Mouse (Mus musculus) hindbrain, embryonic 14.5 days (tissue): ENCODE results near the gene Msx3. TPM values are rescaled to one million over a fixed set of nuclear protein-coding genes. Genes with fewer than 3 reads are reported as not detected.

Experiments used
- ATAC-seq: fragments of 200-750 bp; cut with Nextera tagmentation; 2 replicates; pipeline ENCODE4 v1.8.0; 2017; ENCODE audit warnings: moderate number of reproducible peaks, mild to moderate bottlenecking, moderate TSS enrichment, moderate library complexity; ENCODE audit not compliant: low FRiP score
- DNase-seq: peaks from one replicate; pipeline ENCODE4 v3.0.0-alpha.2; 2015; ENCODE audit warnings: low spot score
- H3K27ac ChIP-seq: fragments of 300-500 bp; sonication (generic); 2 replicates; pipeline ENCODE4 v1.5.1; 2014; ENCODE audit warnings: mild to moderate bottlenecking, moderate library complexity
- H3K27me3 ChIP-seq: fragments of 300-500 bp; sonication (generic); 2 replicates; pipeline ENCODE4 v1.6.1; 2014; ENCODE audit warnings: mild to moderate bottlenecking, low read length, mixed read lengths; ENCODE audit not compliant: control insufficient read depth, insufficient read depth
- H3K36me3 ChIP-seq: fragments of 300-500 bp; sonication (generic); replicated peaks from 2 replicates; pipeline ENCODE4 v1.6.1; 2014; ENCODE audit not compliant: control insufficient read depth, insufficient read depth
- H3K4me1 ChIP-seq: fragments of 300-500 bp; sonication (generic); replicated peaks from 2 replicates; pipeline ENCODE4 v1.6.1; 2014; ENCODE audit warnings: antibody characterized with exemption, low read length, mixed read lengths; ENCODE audit not compliant: control insufficient read depth, insufficient read depth
- H3K4me2 ChIP-seq: fragments of 300-500 bp; sonication (generic); replicated peaks from 2 replicates; pipeline ENCODE4 v1.6.1; 2014; ENCODE audit warnings: mild to moderate bottlenecking, moderate library complexity
- H3K4me3 ChIP-seq: fragments of 300-500 bp; sonication (generic); replicated peaks from 2 replicates; pipeline ENCODE4 v1.5.1; 2014; ENCODE audit warnings: mild to moderate bottlenecking, low read length
- H3K9ac ChIP-seq: fragments of 300-500 bp; sonication (generic); 2 replicates; pipeline ENCODE4 v1.6.1; 2014
- H3K9me3 ChIP-seq: fragments of 300-500 bp; sonication (generic); 2 replicates; pipeline ENCODE4 v1.6.1; 2016; ENCODE audit warnings: low read length; ENCODE audit not compliant: control insufficient read depth
- WGBS: fragments of 180-500 bp; shearing (Covaris S2); extraction: QIAGEN DNeasy Blood & Tissue Kit; methylation state at CpG from one replicate; pipeline ENCODE4 v1.1.7; 2014; 5-methylcytosine and 5-hydroxymethylcytosine counted together
- polyA plus RNA-seq: library from polyadenylated mRNA; unstranded; fragments of >200 nt; fragmentation: Nextera tagmentation; extraction: Ambion mirVana; gene quantifications from 2 replicates; pipeline ENCODE4 v1.2.1, GENCODE M21; 2014

Msx3 gene
- polyA plus RNA-seq, 1 experiment from 2014 or later: 9.0 TPM

GRCm38 (mm10) chr7:140042728-140043127 is 6.2 kb downstream of the Msx3 start:
- Histone ChIP-seq H3K4me2 (no peak overlapping the region), H3K27me3 (peaks cover 21% of the 10 kb centered on the region)
- 70% methylated on average over 3 of the region's 3 CpGs for WGBS

GRCm38 (mm10) chr7:140037171-140037555 is 11.7 kb downstream of the Msx3 start:
- ATAC-seq (no peak), DNase-seq (no peak)
- peaks cover 34% of the 10 kb centered on the region for H3K36me3 ChIP-seq
- no peak overlapping the region for H3K27ac ChIP-seq
- H3K9ac ChIP-seq: peak overlapping the region; percentile 68
- H3K27me3 ChIP-seq: no peaks in the 10 kb centered on the region
- peak overlapping the region; percentile 70 for H3K4me3 ChIP-seq
- H3K4me1 ChIP-seq: peaks cover 11% of the 10 kb centered on the region
- H3K4me2 ChIP-seq: peak overlapping the region; percentile 92
- WGBS: 45% methylated on average over 3 of the region's 3 CpGs
- H3K9me3 ChIP-seq: no peaks in the 10 kb centered on the region

More at GRCm38 (mm10) chr7:140042728-140043127, 6.2 kb downstream of the Msx3 start:
- no peak overlapping the region for H3K9ac ChIP-seq
- no peaks in the 10 kb centered on the region for H3K9me3 ChIP-seq
- no peak overlapping the region for H3K27ac ChIP-seq
- H3K36me3 ChIP-seq: peaks cover 16% of the 10 kb centered on the region
- DNase-seq: no peak
- H3K4me3 ChIP-seq: no peak overlapping the region
- H3K4me1 ChIP-seq: peaks cover 3% of the 10 kb centered on the region; the same call in 1 of the 2 replicates
- no peak for ATAC-seq

GRCm38 (mm10) chr7:140036281-140037170 is 12.4 kb downstream of the Msx3 start, which contains the start of the genes Zfp511 and Tubgcp2:
TSS of gene Zfp511 (plus strand) at chr7:140036391.
TSS of gene Tubgcp2 (minus strand) at chr7:140036669.
- Histone ChIP-seq H3K9me3 (no peaks in the 10 kb centered on the region), H3K9ac (peak within 1 kb of the TSS; percentile 68), H3K4me1 (peaks cover 11% of the 10 kb centered on the region), H3K4me2 (peak within 1 kb of the TSS; percentile 92), H3K4me3 (peak within 1 kb of the TSS; percentile 70), H3K27ac (peak within 1 kb of the TSS; percentile 87), H3K36me3 (peaks cover 40% of the 10 kb centered on the region), H3K27me3 (no peaks in the 10 kb centered on the region)
- 1% methylated on average over 65 of the region's 69 CpGs for WGBS
- ATAC-seq: peak; percentile 96
- DNase-seq: peak; percentile 88

GRCm38 (mm10) chr7:140035456-140035855 is 13.4 kb downstream of the Msx3 start:
- Histone ChIP-seq H3K4me3 (peak overlapping the region; percentile 70), H3K9ac (peak overlapping the region; percentile 68), H3K4me1 (peaks cover 11% of the 10 kb centered on the region), H3K27me3 (no peaks in the 10 kb centered on the region), H3K4me2 (peak overlapping the region; percentile 92), H3K27ac (no peak overlapping the region), H3K36me3 (peaks cover 42% of the 10 kb centered on the region), H3K9me3 (no peaks in the 10 kb centered on the region)
- DNase-seq (no peak), ATAC-seq (no peak)
- WGBS: 21% methylated on average over 7 of the region's 7 CpGs

GRCm38 (mm10) chr7:140033386-140033785 is 15.5 kb downstream of the Msx3 start:
- Histone ChIP-seq H3K4me2 (no peak overlapping the region), H3K9me3 (no peaks in the 10 kb centered on the region), H3K4me1 (peaks cover 11% of the 10 kb centered on the region), H3K36me3 (peaks cover 54% of the 10 kb centered on the region), H3K9ac (no peak overlapping the region), H3K27me3 (no peaks in the 10 kb centered on the region), H3K4me3 (no peak overlapping the region), H3K27ac (no peak overlapping the region)
- 97% methylated on average over 9 of the region's 9 CpGs for WGBS
- ATAC-seq (no peak), DNase-seq (no peak)

- Histone ChIP-seq H3K9ac (no peak overlapping the region), H3K4me1 (peaks cover 10% of the 10 kb centered on the region), H3K27me3 (no peaks in the 10 kb centered on the region), H3K9me3 (no peaks in the 10 kb centered on the region), H3K4me3 (no peak overlapping the region), H3K36me3 (peaks cover 59% of the 10 kb centered on the region), H3K4me2 (no peak overlapping the region), H3K27ac (no peak overlapping the region)
- WGBS: 95% methylated on average over 10 of the region's 10 CpGs
- DNase-seq: no peak
- ATAC-seq: no peak
These were observed 16.5 kb downstream of the Msx3 start for GRCm38 (mm10) chr7:140032366-140032765.

- WGBS: 96% methylated on average over 12 of the region's 12 CpGs
- peaks cover 59% of the 10 kb centered on the region for H3K36me3 ChIP-seq
These were observed 17.1 kb downstream of the Msx3 start for GRCm38 (mm10) chr7:140031771-140032170.

GRCm38 (mm10) chr7:140011336-140011735 is 37.6 kb downstream of the Msx3 start:
- H3K27me3 ChIP-seq: no peaks in the 10 kb centered on the region
- WGBS: 95% methylated on average over 17 of the region's 17 CpGs
- DNase-seq (no peak), ATAC-seq (no peak)
- H3K4me1 ChIP-seq: no peaks in the 10 kb centered on the region
- H3K4me2 ChIP-seq: no peak overlapping the region
- H3K9ac ChIP-seq: no peak overlapping the region
- peaks cover 26% of the 10 kb centered on the region for H3K36me3 ChIP-seq
- no peak overlapping the region for H3K4me3 ChIP-seq
- H3K9me3 ChIP-seq: no peaks in the 10 kb centered on the region
- H3K27ac ChIP-seq: no peak overlapping the region

More at GRCm38 (mm10) chr7:140031771-140032170, 17.1 kb downstream of the Msx3 start:
- no peak for DNase-seq
- Histone ChIP-seq H3K27me3 (no peaks in the 10 kb centered on the region), H3K27ac (no peak overlapping the region), H3K9me3 (no peaks in the 10 kb centered on the region), H3K4me2 (no peak overlapping the region), H3K9ac (no peak overlapping the region), H3K4me3 (no peak overlapping the region), H3K4me1 (peaks cover 4% of the 10 kb centered on the region)
- ATAC-seq: no peak

- no peak overlapping the region for H3K4me3 ChIP-seq
- DNase-seq: no peak
- no peak overlapping the region for H3K27ac ChIP-seq
- 96% methylated on average over 9 of the region's 9 CpGs for WGBS
- H3K4me1 ChIP-seq: no peaks in the 10 kb centered on the region
- no peak overlapping the region for H3K9ac ChIP-seq
- H3K4me2 ChIP-seq: no peak overlapping the region
- no peaks in the 10 kb centered on the region for H3K9me3 ChIP-seq
- no peaks in the 10 kb centered on the region for H3K27me3 ChIP-seq
- no peak for ATAC-seq
- H3K36me3 ChIP-seq: peaks cover 53% of the 10 kb centered on the region
These were observed 41.1 kb downstream of the Msx3 start for GRCm38 (mm10) chr7:140007781-140008180.
